Mouse (Mus musculus): ENCODE data around the gene Eif4h. TPM values are rescaled to one million over a fixed set of nuclear protein-coding genes. Genes with fewer than 3 reads are reported as not detected.

Gene Eif4h
- polyA plus RNA-seq, 1 experiment from 2014 or later: 329 TPM

DNA sequence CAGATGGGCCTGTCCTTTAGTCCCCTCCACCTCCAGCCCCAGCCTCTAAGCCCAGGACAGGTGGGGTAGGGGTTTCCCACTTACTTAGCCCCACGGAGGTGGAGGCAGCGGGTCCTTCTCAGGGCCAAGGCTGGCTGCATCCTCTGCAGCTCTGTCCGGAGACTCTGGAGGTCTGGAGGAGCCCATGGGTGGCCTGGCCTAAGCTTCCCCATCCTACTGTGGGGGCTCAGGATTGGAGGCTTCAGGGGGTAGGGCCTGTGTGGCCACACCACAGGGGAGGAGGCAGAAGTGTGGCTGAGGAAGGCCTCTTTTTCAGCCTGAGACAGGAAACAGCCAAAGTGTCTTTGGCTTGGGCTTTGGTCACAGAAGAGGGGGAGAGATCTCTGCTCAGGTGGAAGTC lies 38.7 kb upstream of the Eif4h start:
- ATAC-seq (ENCODE audit: low FRiP score): no peak
- peaks cover 33% of the 10 kb centered on the region for H3K36me3 ChIP-seq (replicated peaks; ENCODE audit: control insufficient read depth, insufficient read depth)
- no peak overlapping the region for H3K9ac ChIP-seq
- no peaks in the 10 kb centered on the region for H3K27me3 ChIP-seq (ENCODE audit: control insufficient read depth, insufficient read depth, low read length)
- 80% methylated on average over 3 of the region's 3 CpGs for WGBS
- H3K4me3 ChIP-seq (replicated peaks; ENCODE audit: low read length): no peak overlapping the region
- H3K4me1 ChIP-seq (replicated peaks; ENCODE audit: control insufficient read depth, insufficient read depth, low read length): peaks cover 25% of the 10 kb centered on the region
- H3K27ac ChIP-seq: no peak overlapping the region
- no peaks in the 10 kb centered on the region for H3K9me3 ChIP-seq (ENCODE audit: control insufficient read depth, low read length)
- H3K4me2 ChIP-seq (replicated peaks): no peak overlapping the region
- no peak for DNase-seq (ENCODE audit: low spot score)

- DNase-seq (ENCODE audit: low spot score) (no peak), ATAC-seq (ENCODE audit: low FRiP score) (no peak)
- Histone ChIP-seq H3K27me3 (ENCODE audit: control insufficient read depth, insufficient read depth, low read length) (no peaks in the 10 kb centered on the region), H3K4me1 (replicated peaks; ENCODE audit: control insufficient read depth, insufficient read depth, low read length) (peaks cover 25% of the 10 kb centered on the region), H3K4me2 (replicated peaks) (no peak overlapping the region), H3K36me3 (replicated peaks; ENCODE audit: control insufficient read depth, insufficient read depth) (peaks cover 33% of the 10 kb centered on the region), H3K9ac (no peak overlapping the region), H3K27ac (no peak overlapping the region), H3K4me3 (replicated peaks; ENCODE audit: low read length) (no peak overlapping the region), H3K9me3 (ENCODE audit: control insufficient read depth, low read length) (no peaks in the 10 kb centered on the region)
- 82% methylated on average over 5 of the region's 5 CpGs for WGBS
Measured at GRCm38 (mm10) chr5:134677491-134677890, 38.2 kb upstream of the Eif4h start.

DNA sequence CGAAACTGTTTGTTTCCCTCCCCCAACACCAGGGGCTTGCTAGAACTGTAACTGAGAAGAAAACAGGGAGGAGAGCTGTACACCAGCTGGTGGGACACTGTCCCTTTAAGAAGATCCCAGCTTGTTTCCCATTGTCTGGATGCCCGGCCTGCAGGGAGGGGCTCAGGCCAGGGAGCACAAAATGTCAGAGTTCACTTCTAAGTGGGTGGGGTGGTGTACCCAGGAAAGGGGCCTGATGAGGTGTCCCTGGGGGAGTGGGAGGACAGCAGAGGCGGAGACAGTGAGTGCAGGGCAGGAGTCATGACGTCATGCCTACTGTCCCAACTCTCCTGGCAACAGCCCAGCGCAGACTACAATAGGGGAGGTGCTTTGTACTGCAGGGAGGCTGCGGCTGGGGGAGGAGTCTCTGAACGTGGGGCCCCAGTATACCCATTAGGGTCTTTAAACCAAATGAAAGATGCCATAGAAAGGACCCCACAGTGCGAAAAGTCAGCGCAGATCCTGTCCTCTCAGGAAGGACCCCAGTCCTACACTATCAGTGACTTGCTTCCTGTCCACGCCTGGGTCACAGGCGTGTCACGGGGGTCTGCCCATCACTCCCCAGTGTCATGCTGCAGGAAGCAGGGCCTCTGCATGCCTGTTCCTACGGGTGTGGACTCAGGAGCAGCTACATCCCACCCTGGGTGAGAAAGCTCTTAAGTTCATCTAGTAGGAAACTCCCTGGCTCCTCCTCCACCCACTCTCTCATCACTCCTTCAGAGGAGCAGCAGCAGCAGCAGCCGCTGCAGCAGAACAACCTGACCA lies 36.9 kb upstream of the Eif4h start:
- no peaks in the 10 kb centered on the region for H3K9me3 ChIP-seq (ENCODE audit: control insufficient read depth, low read length)
- H3K9ac ChIP-seq: peak overlapping the region; percentile 52
- peak overlapping the region; percentile 83 for H3K27ac ChIP-seq
- H3K4me2 ChIP-seq (replicated peaks): peak overlapping the region; percentile 71
- H3K36me3 ChIP-seq (replicated peaks; ENCODE audit: control insufficient read depth, insufficient read depth): peaks cover 39% of the 10 kb centered on the region
- H3K4me1 ChIP-seq (replicated peaks; ENCODE audit: control insufficient read depth, insufficient read depth, low read length): peaks cover 25% of the 10 kb centered on the region
- peak; percentile 78 for DNase-seq (ENCODE audit: low spot score)
- ATAC-seq (ENCODE audit: low FRiP score): peak; percentile 86
- no peaks in the 10 kb centered on the region for H3K27me3 ChIP-seq (ENCODE audit: control insufficient read depth, insufficient read depth, low read length)
- peak overlapping the region; percentile 30 for H3K4me3 ChIP-seq (replicated peaks; ENCODE audit: low read length)
- WGBS: 1% methylated on average over 14 of the region's 14 CpGs

- Histone ChIP-seq H3K4me1 (replicated peaks; ENCODE audit: control insufficient read depth, insufficient read depth, low read length) (peaks cover 25% of the 10 kb centered on the region), H3K4me3 (replicated peaks; ENCODE audit: low read length) (no peak overlapping the region), H3K9ac (peak overlapping the region; percentile 52), H3K27ac (no peak overlapping the region), H3K27me3 (ENCODE audit: control insufficient read depth, insufficient read depth, low read length) (no peaks in the 10 kb centered on the region), H3K36me3 (replicated peaks; ENCODE audit: control insufficient read depth, insufficient read depth) (peaks cover 42% of the 10 kb centered on the region), H3K9me3 (ENCODE audit: control insufficient read depth, low read length) (no peaks in the 10 kb centered on the region), H3K4me2 (replicated peaks) (no peak overlapping the region)
- DNase-seq (ENCODE audit: low spot score) (no peak), ATAC-seq (ENCODE audit: low FRiP score) (no peak)
- WGBS: 77% methylated on average over 5 of the region's 5 CpGs
Measured at GRCm38 (mm10) chr5:134674977-134675376, 35.7 kb upstream of the Eif4h start.

GRCm38 (mm10) chr5:134672611-134673010 lies 33.3 kb upstream of the Eif4h start:
- Histone ChIP-seq H3K4me1 (replicated peaks; ENCODE audit: control insufficient read depth, insufficient read depth, low read length) (peaks cover 25% of the 10 kb centered on the region), H3K9ac (no peak overlapping the region), H3K9me3 (ENCODE audit: control insufficient read depth, low read length) (no peaks in the 10 kb centered on the region), H3K36me3 (replicated peaks; ENCODE audit: control insufficient read depth, insufficient read depth) (peaks cover 51% of the 10 kb centered on the region), H3K27me3 (ENCODE audit: control insufficient read depth, insufficient read depth, low read length) (no peaks in the 10 kb centered on the region), H3K4me2 (replicated peaks) (no peak overlapping the region), H3K27ac (0 out of 2 replicates have a peak overlapping the region, but pooled peaks have one; percentile 66), H3K4me3 (replicated peaks; ENCODE audit: low read length) (no peak overlapping the region)
- ATAC-seq (ENCODE audit: low FRiP score) (no peak), DNase-seq (ENCODE audit: low spot score) (no peak)
- 90% methylated on average over 6 of the region's 6 CpGs for WGBS

DNA sequence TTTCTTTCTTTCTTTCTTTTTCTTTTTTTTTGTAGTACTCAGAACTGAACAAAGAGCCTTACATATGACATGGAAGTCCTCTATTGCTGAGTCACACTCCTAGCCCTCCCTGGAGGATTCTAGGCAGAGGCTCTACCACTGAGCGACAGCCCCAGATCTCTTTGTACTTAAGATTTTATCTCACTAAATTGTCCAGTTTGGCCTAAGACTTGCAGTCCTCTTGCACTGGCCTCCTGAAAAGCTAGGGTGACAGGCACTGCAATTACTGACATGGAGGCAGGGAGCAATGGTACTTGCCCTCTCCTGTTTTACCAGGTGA lies 32.9 kb upstream of the Eif4h start:
- Histone ChIP-seq H3K4me1 (replicated peaks; ENCODE audit: control insufficient read depth, insufficient read depth, low read length) (peaks cover 22% of the 10 kb centered on the region), H3K9me3 (ENCODE audit: control insufficient read depth, low read length) (no peaks in the 10 kb centered on the region), H3K27ac (peak overlapping the region; percentile 66), H3K4me3 (replicated peaks; ENCODE audit: low read length) (no peak overlapping the region), H3K9ac (no peak overlapping the region), H3K27me3 (ENCODE audit: control insufficient read depth, insufficient read depth, low read length) (no peaks in the 10 kb centered on the region), H3K4me2 (replicated peaks) (no peak overlapping the region), H3K36me3 (replicated peaks; ENCODE audit: control insufficient read depth, insufficient read depth) (peaks cover 56% of the 10 kb centered on the region)
- WGBS: 55% methylated on average over 1 of the region's 1 CpGs
- DNase-seq (ENCODE audit: low spot score): no peak
- no peak for ATAC-seq (ENCODE audit: low FRiP score)

GRCm38 (mm10) chr5:134671335-134672197 lies 32.3 kb upstream of the Eif4h start:
- 31% methylated on average over 17 of the region's 17 CpGs for WGBS

GRCm38 (mm10) chr5:134669001-134669708 lies 29.9 kb upstream of the Eif4h start:
- Histone ChIP-seq H3K27me3 (ENCODE audit: control insufficient read depth, insufficient read depth, low read length) (no peaks in the 10 kb centered on the region), H3K9me3 (ENCODE audit: control insufficient read depth, low read length) (no peaks in the 10 kb centered on the region), H3K4me1 (replicated peaks; ENCODE audit: control insufficient read depth, insufficient read depth, low read length) (no peaks in the 10 kb centered on the region), H3K4me3 (replicated peaks; ENCODE audit: low read length) (no peak overlapping the region), H3K36me3 (replicated peaks; ENCODE audit: control insufficient read depth, insufficient read depth) (peaks cover 85% of the 10 kb centered on the region), H3K9ac (no peak overlapping the region), H3K4me2 (replicated peaks) (no peak overlapping the region), H3K27ac (no peak overlapping the region)
- WGBS: 72% methylated on average over 20 of the region's 20 CpGs
- no peak for ATAC-seq (ENCODE audit: low FRiP score)
- no peak for DNase-seq (ENCODE audit: low spot score)

More at GRCm38 (mm10) chr5:134671335-134672197, 32.3 kb upstream of the Eif4h start:
- peaks cover 16% of the 10 kb centered on the region for H3K4me1 ChIP-seq (replicated peaks; ENCODE audit: control insufficient read depth, insufficient read depth, low read length)
- H3K4me2 ChIP-seq (replicated peaks): no peak overlapping the region
- H3K27me3 ChIP-seq (ENCODE audit: control insufficient read depth, insufficient read depth, low read length): no peaks in the 10 kb centered on the region
- peak; percentile 59 for DNase-seq (ENCODE audit: low spot score)
- peaks cover 61% of the 10 kb centered on the region for H3K36me3 ChIP-seq (replicated peaks; ENCODE audit: control insufficient read depth, insufficient read depth)
- ATAC-seq (ENCODE audit: low FRiP score): no peak
- H3K9me3 ChIP-seq (ENCODE audit: control insufficient read depth, low read length): no peaks in the 10 kb centered on the region
- H3K27ac ChIP-seq: peak overlapping the region; percentile 66
- no peak overlapping the region for H3K9ac ChIP-seq
- H3K4me3 ChIP-seq (replicated peaks; ENCODE audit: low read length): no peak overlapping the region

DNA sequence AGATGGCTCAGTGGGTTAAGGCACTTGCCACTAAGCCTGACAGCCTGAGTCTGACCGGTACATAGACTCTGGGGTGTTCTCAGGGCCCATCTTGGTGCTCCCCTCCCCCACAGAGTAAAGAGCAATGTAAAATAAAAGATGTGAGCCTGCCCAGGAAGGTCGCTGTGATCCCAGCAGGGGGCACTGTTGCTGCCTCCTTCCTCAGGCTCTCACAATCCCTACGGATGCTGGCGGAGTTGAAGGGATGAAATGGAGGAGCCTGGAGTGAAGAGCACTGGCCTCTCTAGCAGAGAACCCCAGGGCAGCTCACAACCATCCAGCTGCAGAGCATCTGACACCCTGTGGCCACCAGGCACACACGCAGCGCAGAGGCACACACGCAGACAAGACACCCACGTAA lies 29.2 kb upstream of the Eif4h start:
- Histone ChIP-seq H3K4me3 (replicated peaks; ENCODE audit: low read length) (no peak overlapping the region), H3K4me1 (replicated peaks; ENCODE audit: control insufficient read depth, insufficient read depth, low read length) (no peaks in the 10 kb centered on the region), H3K36me3 (replicated peaks; ENCODE audit: control insufficient read depth, insufficient read depth) (peaks cover 91% of the 10 kb centered on the region), H3K4me2 (replicated peaks) (no peak overlapping the region), H3K9me3 (ENCODE audit: control insufficient read depth, low read length) (no peaks in the 10 kb centered on the region), H3K27me3 (ENCODE audit: control insufficient read depth, insufficient read depth, low read length) (no peaks in the 10 kb centered on the region), H3K27ac (no peak overlapping the region), H3K9ac (no peak overlapping the region)
- no peak for ATAC-seq (ENCODE audit: low FRiP score)
- DNase-seq (ENCODE audit: low spot score): peak; percentile 38
- 28% methylated on average over 8 of the region's 8 CpGs for WGBS
